Mouse (Mus musculus) kidney, postnatal 10 days (tissue): ENCODE results near the gene Ston2.
"Not testable (repeated sequence)": the region's sequence is repeated elsewhere in the genome, so short reads cannot be mapped to it uniquely, and the experiment has no call there.

Experiments used
- DNase-seq: peaks from one replicate; pipeline ENCODE4 v3.0.0; 2021; ENCODE audit warnings: mixed read lengths

Ston2 gene

DNA sequence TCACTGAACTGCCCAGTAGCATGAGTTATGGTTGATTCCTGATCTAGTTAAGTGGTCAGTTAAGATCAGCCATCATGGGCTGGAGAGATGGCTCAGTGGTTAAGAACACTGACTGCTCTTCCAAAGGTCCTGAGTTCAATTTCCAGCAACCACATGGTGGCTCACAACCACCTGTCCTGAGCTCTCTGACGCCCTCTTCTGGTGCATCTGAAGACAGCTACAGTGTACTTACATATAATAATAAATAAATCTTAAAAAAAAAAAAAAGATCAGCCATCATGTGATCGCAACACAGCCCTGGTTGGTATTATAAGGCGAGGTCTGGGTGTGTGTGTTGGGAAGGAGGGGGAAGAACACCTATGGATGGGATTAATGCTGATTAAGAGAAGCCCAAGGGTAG, 259 bp upstream of the Ston2 start:
- not testable (repeated sequence) for DNase-seq

- DNase-seq = peak; percentile 39
These were observed 1.8 kb downstream of the Ston2 start for GRCm38 (mm10) chr12:91786355-91786754.

DNA sequence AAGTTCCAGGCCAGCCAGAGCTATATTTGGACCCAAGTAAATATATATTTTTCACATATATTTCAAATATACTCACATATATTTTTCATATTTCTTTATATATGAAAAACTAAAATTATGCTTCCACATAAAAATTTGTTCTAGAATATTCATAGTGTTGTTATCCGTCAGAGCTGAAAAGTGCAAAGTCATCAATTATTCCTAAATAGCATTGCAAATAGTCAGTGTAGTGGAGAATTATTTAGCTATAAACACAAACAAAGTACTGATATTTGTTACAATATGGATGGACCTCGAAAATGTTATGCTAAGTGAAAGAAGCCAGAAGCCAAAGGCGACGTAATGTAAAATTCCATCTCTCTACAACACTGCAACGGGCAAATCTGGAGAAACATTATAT, 6.8 kb downstream of the Ston2 start:
- no peak for DNase-seq

DNA sequence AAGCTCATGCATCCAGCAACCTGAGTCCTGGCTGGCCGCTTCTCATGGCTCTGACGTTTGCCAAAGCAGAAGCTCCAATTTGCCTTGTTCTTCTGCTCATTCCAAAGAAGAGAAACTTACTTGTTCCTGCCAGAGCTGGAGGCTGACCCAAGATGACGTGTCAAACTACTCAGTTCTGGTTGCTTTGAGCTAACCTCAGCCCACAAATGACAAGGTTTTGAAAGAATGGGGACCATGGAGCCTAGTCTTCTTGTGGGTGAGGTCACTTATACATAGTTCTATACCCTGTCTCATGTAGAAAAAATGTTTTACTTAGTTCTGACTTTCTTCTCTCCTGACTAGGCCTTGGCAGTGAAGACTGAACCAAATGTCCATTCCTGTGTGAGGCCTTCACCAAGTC, 7.7 kb downstream of the Ston2 start:
- no peak for DNase-seq

GRCm38 (mm10) chr12:91779004-91779365, 9.2 kb downstream of the Ston2 start:
- peak; percentile 90 for DNase-seq

GRCm38 (mm10) chr12:91778211-91779003, 9.8 kb downstream of the Ston2 start:
- DNase-seq = peak; percentile 79

GRCm38 (mm10) chr12:91776342-91776741, 11.8 kb downstream of the Ston2 start:
- DNase-seq = no peak

GRCm38 (mm10) chr12:91774811-91775284, 13.3 kb downstream of the Ston2 start:
- no peak for DNase-seq

GRCm38 (mm10) chr12:91768871-91769270, 19.3 kb downstream of the Ston2 start:
- no peak for DNase-seq

DNA sequence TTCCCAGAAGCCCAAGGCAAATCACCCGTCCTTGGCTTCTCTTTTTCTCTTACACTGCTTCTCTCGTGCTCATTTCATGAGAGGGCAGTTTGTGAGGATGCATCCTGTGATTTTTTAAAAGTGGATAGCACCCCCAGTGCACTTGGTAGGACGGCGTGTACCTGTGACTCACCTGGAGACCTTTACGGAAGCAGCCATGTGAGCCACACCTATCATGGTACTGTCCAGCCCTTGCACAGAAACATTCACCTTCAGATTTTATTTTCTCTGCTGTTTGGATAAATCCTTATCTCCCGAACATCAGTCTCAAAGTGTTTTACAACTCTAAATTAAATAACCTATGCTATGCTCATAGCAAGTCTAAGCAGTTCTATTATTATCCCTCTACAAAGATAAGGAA, 20.0 kb downstream of the Ston2 start:
- no peak for DNase-seq

GRCm38 (mm10) chr12:91766338-91767107, 21.7 kb downstream of the Ston2 start:
- DNase-seq = peak; percentile 65

- peak; percentile 34 for DNase-seq
These were observed 22.7 kb downstream of the Ston2 start for GRCm38 (mm10) chr12:91765504-91765903.

DNA sequence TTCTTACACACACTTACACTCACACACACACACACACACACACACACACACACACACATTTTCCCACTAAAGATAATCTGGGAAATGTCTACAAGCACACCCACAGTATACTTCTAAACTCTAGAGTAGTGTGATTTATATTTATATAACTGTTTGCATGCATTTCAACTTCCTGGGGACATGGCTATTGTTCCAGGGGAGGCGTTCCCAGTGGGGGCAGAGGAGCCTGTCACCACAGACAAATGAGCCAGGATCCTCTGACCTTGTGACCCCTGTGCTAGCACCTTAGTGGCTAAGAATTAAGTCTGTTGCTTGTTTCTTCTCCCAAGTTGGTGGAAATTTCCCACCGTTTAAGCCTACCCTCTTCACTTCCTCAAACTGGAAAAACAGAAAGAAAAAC, 23.1 kb downstream of the Ston2 start:
- peak; percentile 50 for DNase-seq

DNA sequence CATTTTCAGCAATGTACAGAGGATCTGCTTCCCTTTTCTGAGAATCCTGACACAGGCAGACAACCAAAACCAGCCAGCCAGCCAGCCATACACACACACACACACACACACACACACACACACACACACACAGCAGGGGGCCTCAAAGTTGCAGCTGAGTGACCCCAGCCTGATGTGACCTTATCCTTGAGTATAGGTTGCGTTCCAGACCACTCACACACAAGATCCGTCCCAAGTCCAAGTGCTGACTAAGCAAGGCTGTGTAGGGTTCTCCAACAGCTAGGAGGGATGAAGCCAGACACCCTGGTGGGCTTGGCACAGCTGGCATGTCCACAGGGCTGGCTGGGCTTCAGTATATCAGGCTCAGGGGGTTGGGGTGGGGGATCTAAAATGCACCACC, 23.7 kb downstream of the Ston2 start:
- peak; percentile 50 for DNase-seq

DNA sequence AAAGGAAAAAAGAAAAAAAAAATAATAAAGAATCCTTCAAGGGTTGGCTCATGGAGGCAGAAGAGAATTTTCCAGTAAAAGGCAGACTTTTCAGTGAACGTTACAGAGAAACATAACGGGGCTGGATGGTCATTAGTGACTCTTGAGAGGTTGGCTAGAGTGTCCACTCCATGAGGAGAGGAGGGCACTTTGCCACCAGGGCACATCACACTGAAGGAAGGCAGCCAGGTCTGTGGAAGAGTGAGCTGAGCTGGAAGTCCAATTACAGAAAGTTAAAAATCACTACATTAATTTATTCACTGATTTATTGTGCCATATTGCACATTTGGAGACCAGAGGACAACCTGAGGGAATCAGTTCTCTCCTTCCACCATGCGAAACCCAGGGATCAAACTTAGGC, 28.4 kb downstream of the Ston2 start:
- DNase-seq = no peak

DNA sequence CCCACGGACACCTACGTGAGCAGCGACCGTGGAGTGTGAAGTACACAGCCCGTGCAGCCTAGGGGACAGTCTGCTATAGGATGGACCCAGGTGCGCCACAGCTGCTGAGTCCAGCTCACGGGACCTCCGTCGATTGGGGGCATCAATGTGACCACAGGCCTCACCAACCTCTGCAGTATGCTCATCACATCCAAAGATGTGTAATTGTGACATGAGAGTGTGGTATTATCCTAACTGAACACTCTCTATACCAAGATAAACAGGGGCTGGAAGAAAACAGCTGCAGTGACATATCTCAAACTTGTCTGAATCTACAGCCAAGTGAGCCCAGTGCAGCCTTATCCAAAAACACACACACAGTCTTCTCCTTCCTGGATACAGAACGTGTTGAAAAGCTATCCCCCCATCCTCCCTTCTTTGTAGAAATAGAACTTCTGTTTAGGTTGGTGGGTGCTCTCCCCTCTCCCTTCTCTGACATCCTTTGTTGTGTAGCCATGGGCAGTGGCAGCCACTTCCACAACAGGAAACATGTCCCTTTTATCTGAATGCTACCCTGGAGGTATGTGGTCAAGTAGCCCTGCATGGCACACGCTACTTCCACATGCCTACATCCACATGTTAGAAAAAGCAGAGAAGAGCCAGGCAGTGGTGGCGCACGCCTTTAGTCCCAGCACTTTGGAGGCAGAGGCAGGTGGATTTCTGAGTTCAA, 30.2 kb downstream of the Ston2 start:
- DNase-seq = no peak

DNA sequence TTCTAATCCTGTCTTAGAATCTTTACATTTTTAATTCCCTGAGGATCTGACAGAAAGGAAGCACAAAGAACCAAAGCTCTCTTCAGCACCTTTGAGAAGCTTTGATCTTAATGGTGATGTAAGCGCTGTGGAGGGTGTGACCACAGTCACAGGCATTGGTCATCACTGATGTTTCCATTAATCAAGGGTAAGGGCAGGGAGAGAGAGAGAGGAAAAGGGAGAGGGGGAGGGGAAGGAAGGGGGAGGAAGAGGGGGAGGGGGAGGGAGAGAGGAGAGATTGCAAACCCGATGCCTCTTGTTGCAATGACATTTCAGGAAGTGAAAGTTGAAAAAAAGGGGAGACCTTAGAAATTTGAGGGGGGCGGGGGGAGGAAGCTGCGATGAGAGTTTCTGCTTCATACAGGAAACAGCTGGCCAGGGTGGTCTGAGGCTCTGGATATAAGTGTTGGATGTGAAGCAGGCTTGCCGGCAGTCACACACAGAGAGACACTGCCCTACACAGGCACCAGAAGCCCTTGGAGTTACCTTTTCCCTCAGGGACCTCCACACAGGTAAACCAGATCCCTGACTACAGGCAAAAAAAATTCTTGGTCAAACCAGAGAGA, 31.5 kb downstream of the Ston2 start:
- peak; percentile 67 for DNase-seq

DNA sequence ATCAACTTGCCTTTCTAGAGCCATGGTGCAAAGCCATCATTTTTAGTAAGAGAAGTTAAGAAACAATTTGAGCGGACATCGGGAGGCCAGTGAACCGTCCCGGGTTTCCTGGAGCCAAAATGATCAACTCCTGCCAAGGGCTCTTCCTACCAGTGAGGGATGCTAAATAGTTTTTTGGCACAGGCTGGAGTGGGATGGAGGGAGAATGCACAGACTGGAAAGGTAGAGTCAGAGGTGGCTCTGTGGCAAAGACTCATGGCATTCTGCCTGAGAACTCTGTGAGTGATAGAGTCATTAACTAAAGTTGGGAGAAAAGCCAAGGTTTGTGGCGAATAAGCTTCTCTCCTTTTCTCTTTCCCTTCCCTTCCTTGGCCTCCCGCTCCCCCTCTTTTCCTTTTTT, 33.6 kb downstream of the Ston2 start:
- DNase-seq = peak; percentile 30

- DNase-seq = peak; percentile 26
These were observed 35.5 kb downstream of the Ston2 start for GRCm38 (mm10) chr12:91752711-91753110.

DNA sequence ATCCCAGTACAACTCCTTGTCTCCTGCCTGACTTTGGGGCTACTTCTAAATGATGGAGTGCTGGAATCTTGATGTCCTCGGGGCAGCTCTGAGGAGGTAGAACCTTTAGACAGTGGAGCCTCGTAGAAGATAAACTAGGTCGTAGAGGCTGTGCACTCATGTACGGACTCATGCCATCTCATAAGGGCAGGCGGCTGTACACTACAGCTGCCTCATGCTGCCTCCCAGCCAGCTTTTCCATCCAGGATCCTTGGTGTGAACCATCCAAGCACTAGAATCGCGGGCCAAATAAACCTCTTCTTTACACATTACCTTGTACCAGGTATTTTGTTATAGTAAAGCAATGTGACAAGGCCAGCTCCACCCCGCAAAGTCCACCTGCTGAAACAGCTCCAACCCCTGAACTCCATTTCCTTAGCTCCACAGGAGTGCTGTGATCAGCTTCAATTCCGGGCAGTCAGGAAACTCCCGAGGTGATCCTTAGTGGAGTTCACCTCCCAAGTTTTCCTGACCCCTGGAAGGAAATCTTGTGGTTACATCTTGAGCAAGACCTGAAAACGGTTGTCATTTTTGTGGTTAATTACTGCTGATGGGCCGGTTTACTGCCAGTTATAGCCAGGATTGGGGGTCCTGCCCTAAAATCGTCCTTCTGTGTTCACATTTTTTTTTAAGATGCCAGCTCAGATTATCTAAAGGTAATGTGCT, 36.1 kb downstream of the Ston2 start:
- no peak for DNase-seq

DNA sequence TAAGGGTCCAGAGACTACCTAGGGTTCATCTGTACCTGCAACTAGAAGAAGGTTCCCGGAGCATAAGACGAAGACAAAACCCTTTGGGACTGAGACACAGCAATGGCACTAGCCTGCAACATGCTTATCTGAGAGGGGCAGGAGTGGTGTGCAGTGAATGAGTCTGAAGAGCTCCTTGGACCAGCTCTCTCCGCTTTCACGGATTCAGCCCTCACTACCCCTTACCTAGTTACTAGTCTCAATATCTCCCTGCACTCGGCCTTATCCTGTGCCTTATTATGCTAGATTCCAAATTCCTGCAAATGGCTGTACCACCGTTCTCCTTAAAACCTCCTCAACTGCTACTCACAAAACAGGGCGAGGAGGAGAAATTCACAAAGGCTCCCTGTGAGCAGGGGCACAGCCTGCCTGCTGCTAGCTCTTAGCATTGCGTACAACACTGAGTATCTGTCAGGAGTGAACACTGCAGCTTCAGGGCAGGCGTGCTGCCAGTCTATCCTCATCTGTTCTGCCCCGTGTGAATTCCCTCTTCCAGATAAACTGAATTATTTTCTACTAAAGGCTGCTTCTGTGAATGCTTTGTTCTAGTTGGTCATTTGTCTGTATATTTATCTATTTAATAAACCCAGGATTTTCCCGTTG, 38.5 kb downstream of the Ston2 start:
- no peak for DNase-seq
